Mouse (Mus musculus) ES-E14 (cell line): ENCODE measurements around the gene Nav3.

Experiments
- HCFC1 ChIP-seq: IDR thresholded peaks from 2 replicates; pipeline ENCODE4 v1.6.1; 2012; ENCODE audit warnings: low read length, inconsistent platforms, borderline replicate concordance; ENCODE audit not compliant: insufficient read depth
- ZNF384 ChIP-seq: IDR thresholded peaks from 2 replicates; pipeline ENCODE4 v1.6.1; 2012; ENCODE audit warnings: low read depth, low read length, inconsistent platforms

DNA sequence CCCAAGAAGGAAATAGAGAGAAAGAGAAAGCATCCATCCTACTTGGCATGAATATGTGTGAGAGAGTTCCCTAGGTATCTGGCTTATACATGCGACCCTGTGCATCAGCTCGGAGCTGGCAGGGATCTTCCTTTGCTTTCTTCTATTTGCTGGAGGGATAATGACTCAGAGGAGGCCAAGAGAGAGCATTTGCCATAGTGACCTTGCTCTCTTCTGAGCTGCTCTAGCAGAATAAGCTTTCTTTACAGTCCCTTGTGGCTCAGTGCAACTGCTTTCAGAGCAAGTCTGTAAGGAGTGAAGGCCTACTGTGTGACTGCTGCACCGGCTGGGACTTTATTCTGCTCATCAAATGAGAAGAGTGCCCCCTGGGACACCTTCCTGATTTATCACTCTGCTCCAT is 715.7 kb downstream of the Nav3 start:
- TF ChIP-seq HCFC1: no peak
- no peak for TF ChIP-seq ZNF384
